Mouse (Mus musculus): Measurements from ENCODE around the gene Bmf. TPM values are rescaled to one million over a fixed set of nuclear protein-coding genes. Genes with fewer than 3 reads are reported as not detected.

The Bmf gene
- polyA plus RNA-seq, 1 experiment from 2014 or later = 4.6 TPM

- Histone ChIP-seq H3K4me2 (no peak overlapping the region), H3K9me3 (no peaks in the 10 kb centered on the region), H3K4me1 (replicated peaks) (no peaks in the 10 kb centered on the region), H3K36me3 (no peaks in the 10 kb centered on the region), H3K9ac (no peak overlapping the region), H3K27ac (replicated peaks) (no peak overlapping the region), H3K27me3 (no peaks in the 10 kb centered on the region), H3K4me3 (no peak overlapping the region)
- WGBS = 85% methylated on average over 9 of the region's 9 CpGs
- ATAC-seq (ENCODE audit: low read depth) = no peak
These were observed 65.0 kb downstream of the Bmf start for GRCm38 (mm10) chr2:118484386-118484898.

- ATAC-seq (ENCODE audit: low read depth) = no peak
- H3K27me3 ChIP-seq = no peaks in the 10 kb centered on the region
- 88% methylated on average over 5 of the region's 5 CpGs for WGBS
- no peak overlapping the region for H3K9ac ChIP-seq
- peaks cover 9% of the 10 kb centered on the region for H3K4me1 ChIP-seq (replicated peaks)
- H3K4me2 ChIP-seq = no peak overlapping the region
- no peak overlapping the region for H3K27ac ChIP-seq (replicated peaks)
- no peaks in the 10 kb centered on the region for H3K36me3 ChIP-seq
- H3K4me3 ChIP-seq = no peak overlapping the region
- H3K9me3 ChIP-seq = no peaks in the 10 kb centered on the region
These were observed 66.5 kb downstream of the Bmf start for GRCm38 (mm10) chr2:118483032-118483431.

- Histone ChIP-seq H3K9ac (no peak overlapping the region), H3K4me3 (no peak overlapping the region), H3K4me1 (replicated peaks) (peaks cover 16% of the 10 kb centered on the region), H3K9me3 (no peaks in the 10 kb centered on the region), H3K36me3 (peaks cover 13% of the 10 kb centered on the region), H3K27me3 (no peaks in the 10 kb centered on the region), H3K27ac (replicated peaks) (no peak overlapping the region), H3K4me2 (no peak overlapping the region)
- ATAC-seq (ENCODE audit: low read depth) = no peak
- 94% methylated on average over 7 of the region's 7 CpGs for WGBS
These were observed 68.6 kb downstream of the Bmf start for GRCm38 (mm10) chr2:118480886-118481285.

- Histone ChIP-seq H3K36me3 (peaks cover 26% of the 10 kb centered on the region), H3K4me3 (peak within 1 kb of the TSS; percentile 94), H3K9me3 (no peaks in the 10 kb centered on the region), H3K9ac (peak within 1 kb of the TSS; percentile 95), H3K4me2 (peak within 1 kb of the TSS; percentile 79), H3K27me3 (no peaks in the 10 kb centered on the region), H3K4me1 (replicated peaks) (peaks cover 16% of the 10 kb centered on the region), H3K27ac (replicated peaks) (peak within 1 kb of the TSS; percentile 84)
- ATAC-seq (ENCODE audit: low read depth) = peak; percentile 95
- WGBS = under 1% methylated on average over 35 of the region's 35 CpGs
These were observed 70.0 kb downstream of the Bmf start, which contains the start of gene Srp14 for GRCm38 (mm10) chr2:118479550-118479909. Gene Srp14 (minus strand): TSS chr2:118479711.

- Histone ChIP-seq H3K4me1 (replicated peaks) (peaks cover 16% of the 10 kb centered on the region), H3K36me3 (peaks cover 31% of the 10 kb centered on the region), H3K27ac (replicated peaks) (peak overlapping the region; percentile 84), H3K9me3 (no peaks in the 10 kb centered on the region), H3K9ac (peak overlapping the region; percentile 95), H3K4me2 (peak overlapping the region; percentile 79), H3K4me3 (peak overlapping the region; percentile 94), H3K27me3 (no peaks in the 10 kb centered on the region)
- ATAC-seq (ENCODE audit: low read depth) = no peak; the same call in none of the 2 replicates
- 4% methylated on average over 48 of the region's 52 CpGs for WGBS
These were observed 70.5 kb downstream of the Bmf start for GRCm38 (mm10) chr2:118478833-118479549.

Other genes with a start within 250 kb of the Bmf start
- gene Gpr176, start 176.3 kb downstream of the Bmf start, polyA plus RNA-seq (2015; fragmentation: Nextera tagmentation; extraction: Ambion mirVana) = 3.6 and 4.6 TPM in 2 replicates
- gene Eif2ak4, start 161.1 kb downstream of the Bmf start, polyA plus RNA-seq (2015; fragmentation: Nextera tagmentation; extraction: Ambion mirVana) = 7.7 and 8.0 TPM in 2 replicates
- 367 and 393 TPM in 2 replicates for gene Srp14, start 70.0 kb downstream of the Bmf start, polyA plus RNA-seq (2015; fragmentation: Nextera tagmentation; extraction: Ambion mirVana)
- 14.9 and 16.7 TPM in 2 replicates for gene Bub1b, start 48.5 kb upstream of the Bmf start, polyA plus RNA-seq (2015; fragmentation: Nextera tagmentation; extraction: Ambion mirVana)
- 12.1 and 15.8 TPM in 2 replicates for gene Pak6, start 113.6 kb upstream of the Bmf start, polyA plus RNA-seq (2015; fragmentation: Nextera tagmentation; extraction: Ambion mirVana)
- not detected in 2 replicates for gene Ankrd63, start 154.3 kb upstream of the Bmf start, polyA plus RNA-seq (2015; fragmentation: Nextera tagmentation; extraction: Ambion mirVana)
- 0.46 and 0.61 TPM in 2 replicates for gene Plcb2, start 178.8 kb upstream of the Bmf start, polyA plus RNA-seq (2015; fragmentation: Nextera tagmentation; extraction: Ambion mirVana)
- 23.7 and 25.3 TPM in 2 replicates for gene Inafm2, start 196.1 kb upstream of the Bmf start, polyA plus RNA-seq (2015; fragmentation: Nextera tagmentation; extraction: Ambion mirVana)
- gene Ccdc9b, start 213.0 kb upstream of the Bmf start, polyA plus RNA-seq (2015; fragmentation: Nextera tagmentation; extraction: Ambion mirVana) = 1.2 and 1.4 TPM in 2 replicates
- not detected in 2 replicates for gene Phgr1, start 223.1 kb upstream of the Bmf start, polyA plus RNA-seq (2015; fragmentation: Nextera tagmentation; extraction: Ambion mirVana)
- gene Disp2, start 230.0 kb upstream of the Bmf start, polyA plus RNA-seq (2015; fragmentation: Nextera tagmentation; extraction: Ambion mirVana) = 39.9 and 40.7 TPM in 2 replicates